Mouse (Mus musculus) brain, adult 2 months (tissue): Measurements from ENCODE around the gene Loxl1.

Source experiments
- DNase-seq: peaks from one replicate; pipeline ENCODE4 v3.0.0; 2011; ENCODE audit warnings: low read depth, low spot score

The Loxl1 gene

GRCm38 (mm10) chr9:58249592-58250192, 63.3 kb downstream of the Loxl1 start, which contains the start of gene Pml:
Gene Pml (minus strand): TSS chr9:58249786.
- peak; percentile 78 for DNase-seq

- no peak for DNase-seq
These were observed 64.1 kb downstream of the Loxl1 start for GRCm38 (mm10) chr9:58248746-58249413.

GRCm38 (mm10) chr9:58247064-58247759, 65.8 kb downstream of the Loxl1 start:
- DNase-seq, result peak; percentile 93

GRCm38 (mm10) chr9:58246083-58246591, 66.8 kb downstream of the Loxl1 start:
- no peak for DNase-seq

- DNase-seq, result no peak
These were observed 69.3 kb downstream of the Loxl1 start for GRCm38 (mm10) chr9:58243696-58244095.

GRCm38 (mm10) chr9:58242696-58243095, 70.3 kb downstream of the Loxl1 start:
- peak; percentile 79 for DNase-seq

- peak; percentile 51 for DNase-seq
These were observed 71.1 kb downstream of the Loxl1 start for GRCm38 (mm10) chr9:58241780-58242485.
